Mouse (Mus musculus): ENCODE measurements at regions not wholly inside any gene's neighbourhood (a gene's known extent, or its start where the extent isn't known, plus 50 kb on each side); places are given as distances from the start of the nearest gene placed in this dataset.
A peak's percentile ranks its signal among the peaks of the same experiment; 100 is the strongest.

DNA sequence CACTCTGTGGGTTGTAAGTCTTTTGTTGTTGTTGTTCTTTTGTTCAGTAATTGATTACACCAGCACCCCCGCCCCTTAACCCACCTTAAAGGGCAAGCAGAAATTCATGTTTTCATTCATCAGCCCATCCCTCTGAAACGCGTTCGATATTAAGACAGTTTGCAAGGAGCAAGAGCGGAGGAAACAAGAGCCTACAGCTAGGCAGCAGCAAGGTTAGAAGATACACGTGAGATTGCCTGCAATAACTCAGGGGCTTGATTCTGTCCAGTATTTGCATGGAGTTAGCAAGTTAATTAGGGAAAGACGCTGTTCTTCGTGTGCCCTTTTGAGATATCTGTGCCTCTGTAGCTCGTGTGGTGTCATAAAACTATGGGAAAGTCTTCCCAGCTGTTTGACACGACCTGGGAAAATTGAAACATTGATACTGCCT, 202.0 kb downstream of the Gm11146 start:
- DNase-seq: no peak

DNA sequence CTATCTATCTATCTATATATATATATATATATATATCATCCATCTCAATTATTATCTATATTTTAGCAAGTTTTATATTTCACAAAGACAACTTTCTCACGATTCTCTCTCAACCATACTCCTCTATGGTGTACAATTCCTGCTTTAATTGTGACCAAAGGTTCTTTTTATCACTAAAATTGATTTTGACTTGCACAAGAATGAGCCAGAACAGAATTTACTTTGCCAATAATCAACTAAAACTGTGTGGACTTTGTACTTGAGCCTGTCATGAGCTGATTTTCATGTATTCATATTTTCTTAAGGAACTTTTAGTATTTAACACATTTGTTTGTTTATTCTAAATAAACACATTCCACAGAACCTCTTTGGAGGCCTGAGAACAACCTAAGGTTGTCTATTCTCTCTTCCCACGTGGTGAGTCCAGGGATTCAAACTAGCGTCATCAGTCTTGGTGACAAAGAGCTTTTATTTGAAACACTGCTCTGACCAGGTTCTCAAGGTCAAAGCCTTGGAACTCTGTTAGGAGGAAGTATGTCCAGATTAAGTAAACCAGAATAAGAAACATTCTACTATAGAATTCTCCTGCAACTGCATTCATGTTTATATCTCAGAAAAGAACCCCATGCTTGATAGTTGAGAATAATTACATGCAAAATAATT, 207.7 kb downstream of the Gm11146 start:
- no peak for DNase-seq

- DNase-seq: no peak
Observed at GRCm38 (mm10) chr16:77393470-77393869, 208.4 kb downstream of the Gm11146 start.

DNA sequence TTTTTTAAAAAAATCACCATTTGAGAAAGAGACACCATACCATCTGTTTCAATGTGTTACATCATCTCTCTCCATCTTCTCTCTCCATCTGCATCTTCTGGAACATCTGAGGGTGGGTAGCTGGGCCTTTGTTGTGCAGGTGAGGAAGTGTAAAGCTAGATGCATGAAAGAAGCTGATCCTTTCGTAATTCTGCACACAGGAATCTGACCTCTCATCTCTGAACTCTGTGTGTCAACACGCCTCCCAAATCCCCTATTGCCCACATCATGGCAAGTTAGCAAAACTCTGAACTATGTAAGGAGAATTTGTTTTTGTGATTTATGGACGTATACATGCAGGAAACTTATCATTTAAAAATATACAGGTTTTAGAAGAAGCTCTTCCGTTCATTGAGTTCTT, 209.7 kb downstream of the Gm11146 start:
- no peak for DNase-seq

- DNase-seq: no peak
Observed at GRCm38 (mm10) chr16:77384021-77384729, 217.7 kb downstream of the Gm11146 start.

DNA sequence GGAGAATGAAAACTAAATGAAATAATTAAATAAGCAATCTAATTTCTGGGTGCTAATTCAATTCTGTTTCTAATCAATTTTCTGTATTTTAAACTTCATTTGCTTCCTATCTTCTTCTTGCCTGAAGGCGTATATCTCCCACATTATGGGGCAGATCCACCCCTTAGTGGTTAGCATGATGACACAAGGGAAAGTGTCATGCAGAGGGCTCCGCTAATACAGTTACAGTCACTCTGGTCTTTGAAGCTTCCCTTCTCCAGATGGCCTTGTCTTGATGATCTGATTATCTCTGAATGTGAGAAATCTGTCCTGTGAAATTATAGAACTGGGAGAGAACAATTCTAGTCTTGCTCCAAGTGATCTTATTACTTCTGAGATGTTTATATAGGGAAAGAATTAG, 219.1 kb downstream of the Gm11146 start:
- no peak for DNase-seq

DNA sequence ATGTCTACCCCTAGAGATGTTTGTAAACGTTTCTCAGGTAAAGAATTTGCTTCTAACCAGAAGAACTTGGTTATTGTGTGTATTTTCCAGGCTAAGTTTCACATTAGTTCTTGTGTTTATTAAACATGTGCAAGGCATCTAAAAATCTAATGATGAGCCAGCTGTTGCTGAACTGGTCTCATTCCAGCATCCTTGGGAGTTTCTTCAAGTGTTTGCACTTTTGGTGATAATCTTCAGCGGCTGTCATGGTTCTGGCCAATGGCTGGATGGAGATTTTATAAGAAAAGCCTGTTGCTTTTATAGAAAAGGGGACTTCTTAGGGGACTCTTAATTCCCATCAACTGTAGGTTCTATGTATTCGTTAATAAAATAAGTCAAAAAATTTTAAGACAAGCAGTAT, 229.1 kb downstream of the Gm11146 start:
- DNase-seq: peak; percentile 60 to 66

DNA sequence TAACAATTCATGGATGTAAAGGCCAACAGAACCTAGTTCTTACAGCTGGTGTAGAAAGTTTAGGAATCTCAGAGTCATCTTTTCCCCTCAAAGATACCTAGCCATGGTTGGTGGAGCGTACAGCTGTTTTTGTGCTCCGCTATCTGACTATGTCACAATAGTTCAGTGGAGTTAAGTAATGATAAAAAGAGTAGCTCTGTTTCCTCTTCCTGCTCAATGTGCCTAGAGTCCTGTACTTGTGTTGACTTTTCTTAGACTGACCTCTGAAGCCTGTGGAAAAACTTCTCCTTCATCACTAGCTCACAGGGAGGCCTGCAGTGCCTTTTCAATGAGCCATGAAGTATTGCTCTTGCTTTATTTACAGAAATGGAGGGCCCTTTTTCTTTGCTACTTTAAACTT, 232.1 kb downstream of the Gm11146 start:
- peak in 1 of 2 experiments; percentile 29 for DNase-seq

DNA sequence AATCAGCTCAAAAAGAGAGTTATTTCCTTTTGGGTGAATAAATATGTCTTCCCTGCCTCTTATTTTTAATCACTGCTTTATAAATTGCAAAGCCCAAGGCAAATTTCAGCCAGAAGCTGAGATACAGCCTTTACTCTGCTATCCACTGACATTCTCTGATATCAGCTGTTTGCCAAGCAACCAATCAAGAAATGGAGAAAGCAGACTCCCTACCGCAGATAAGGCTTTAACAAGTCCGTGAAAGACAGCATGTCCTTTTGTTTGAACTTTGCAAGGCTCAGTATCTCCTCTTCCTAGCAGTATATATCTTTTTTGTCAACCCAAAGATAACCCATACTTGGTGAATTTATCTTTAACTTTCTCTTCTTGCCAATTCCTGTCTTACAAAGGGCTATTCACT, 236.6 kb downstream of the Gm11146 start:
- DNase-seq: no peak

GRCm38 (mm10) chr16:77364439-77364838, 237.5 kb downstream of the Gm11146 start:
- no peak for DNase-seq

DNA sequence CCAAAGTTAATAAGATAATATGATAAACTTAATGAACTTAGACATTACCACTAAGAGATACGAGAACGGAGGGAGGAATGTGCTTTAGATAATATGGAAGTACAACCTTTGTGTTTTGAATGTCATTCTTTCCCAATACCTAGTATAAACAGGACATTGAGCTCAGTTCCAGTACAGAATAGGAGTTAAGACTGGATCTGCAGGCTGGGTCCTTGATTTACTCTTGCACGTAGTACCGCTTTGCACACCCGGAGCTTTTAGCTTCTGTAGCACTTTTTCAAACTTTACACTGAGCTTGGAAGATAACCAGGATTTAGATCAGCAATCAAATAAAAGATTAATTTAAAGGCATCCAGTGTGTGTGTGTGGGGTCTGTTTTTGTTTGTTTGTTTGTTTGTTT, 242.7 kb downstream of the Gm11146 start:
- DNase-seq: no peak

- no peak for DNase-seq
Observed at GRCm38 (mm10) chr16:77355260-77355659, 246.6 kb downstream of the Gm11146 start.

DNA sequence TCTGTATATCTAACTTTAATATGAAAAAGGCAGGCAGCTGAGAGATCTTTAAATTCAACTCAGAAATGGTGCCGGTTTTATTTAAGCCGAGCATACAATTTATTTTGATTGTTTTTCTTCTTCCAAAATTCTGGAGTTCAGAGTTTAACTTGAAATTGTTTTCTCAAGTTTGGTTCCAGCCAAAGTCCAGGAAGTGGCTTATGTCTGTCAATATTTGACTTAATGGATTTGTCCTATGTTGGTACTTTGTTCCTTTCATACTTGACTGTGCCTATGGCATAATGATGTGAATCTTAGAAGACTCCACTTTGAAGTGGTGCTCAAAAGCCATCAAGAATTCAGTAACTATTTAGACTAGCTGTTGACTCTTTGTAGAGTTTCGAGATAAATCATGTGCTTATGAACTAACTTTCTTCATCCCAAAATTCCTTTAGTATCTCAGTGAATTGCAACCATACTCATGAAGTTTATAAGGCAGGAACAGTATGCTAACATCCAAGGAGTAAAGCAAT, 247.6 kb downstream of the Gm11146 start:
- no peak for DNase-seq

DNA sequence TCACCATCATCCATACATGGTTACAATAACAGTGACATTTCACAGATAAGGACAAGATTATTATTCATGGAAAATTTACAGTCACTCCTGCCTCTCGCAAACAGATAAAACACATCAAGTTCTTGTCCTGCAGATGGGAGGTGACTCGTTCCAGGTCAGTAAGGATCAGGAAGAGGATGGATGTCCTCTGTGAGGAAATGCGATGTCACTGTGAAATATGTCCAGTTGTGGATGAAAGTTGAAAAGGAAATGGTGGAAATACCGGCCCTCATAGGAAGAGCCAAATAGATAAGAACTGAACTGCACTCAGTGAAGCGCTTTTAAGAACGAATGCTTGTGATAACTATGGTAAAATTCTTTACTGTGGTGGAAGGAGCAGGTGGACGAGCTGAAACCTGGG, 255.8 kb downstream of the Gm11146 start:
- no peak for DNase-seq

DNA sequence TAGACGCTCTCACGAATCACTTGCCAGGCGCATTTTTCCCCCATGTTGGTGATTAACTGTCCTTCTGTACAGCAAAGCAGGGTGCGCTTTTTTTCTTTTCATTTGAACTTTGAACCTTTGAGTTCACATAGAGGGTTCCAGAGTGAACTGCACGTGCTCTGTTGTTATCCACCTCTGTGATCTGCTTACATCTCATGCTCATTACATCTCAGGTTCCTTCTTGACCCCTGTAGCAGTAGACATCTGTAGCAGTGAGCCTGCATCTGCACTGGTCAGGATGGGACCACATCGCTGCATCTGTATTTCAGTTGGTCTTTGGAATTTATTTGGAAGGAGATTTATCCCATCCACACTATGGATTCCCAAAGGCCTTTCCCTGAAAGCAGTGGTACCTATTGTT, 269.6 kb downstream of the Gm11146 start:
- DNase-seq: no peak

GRCm38 (mm10) chr16:77330996-77331395, 270.9 kb downstream of the Gm11146 start:
- DNase-seq: peak; percentile 75 to 79

GRCm38 (mm10) chr16:77329711-77330530, 272.0 kb downstream of the Gm11146 start:
- DNase-seq: peak; percentile 68 to 76

- peak; percentile 73 to 81 for DNase-seq
Observed at GRCm38 (mm10) chr16:77329160-77329691, 272.7 kb downstream of the Gm11146 start.

DNA sequence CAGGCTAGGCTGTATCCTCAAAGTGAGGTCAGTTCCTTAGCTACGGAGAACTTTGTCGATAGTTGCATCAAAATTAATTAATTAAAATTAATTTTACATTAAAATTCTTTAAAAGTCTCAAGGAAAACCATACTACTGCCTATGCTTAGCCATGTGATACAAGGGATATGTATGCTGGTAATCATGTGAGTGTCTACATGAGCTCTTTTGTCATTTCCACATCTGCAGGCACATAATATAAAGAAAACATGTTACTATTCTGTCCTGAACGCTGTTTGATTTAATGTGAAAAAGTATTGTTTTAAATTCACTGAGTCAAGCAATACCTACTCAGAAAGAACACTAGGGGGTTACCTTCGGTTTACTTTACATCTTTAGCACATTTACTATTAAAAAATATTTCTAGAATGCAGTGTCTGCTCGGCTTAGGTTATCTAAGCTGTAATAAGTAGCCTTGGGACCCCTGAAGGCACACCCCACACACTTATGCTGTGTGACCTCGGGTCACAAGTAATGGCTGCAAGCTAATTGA, 273.2 kb downstream of the Gm11146 start:
- no peak for DNase-seq

- no peak for DNase-seq
Observed at GRCm38 (mm10) chr16:77328049-77328448, 273.8 kb downstream of the Gm11146 start.

DNA sequence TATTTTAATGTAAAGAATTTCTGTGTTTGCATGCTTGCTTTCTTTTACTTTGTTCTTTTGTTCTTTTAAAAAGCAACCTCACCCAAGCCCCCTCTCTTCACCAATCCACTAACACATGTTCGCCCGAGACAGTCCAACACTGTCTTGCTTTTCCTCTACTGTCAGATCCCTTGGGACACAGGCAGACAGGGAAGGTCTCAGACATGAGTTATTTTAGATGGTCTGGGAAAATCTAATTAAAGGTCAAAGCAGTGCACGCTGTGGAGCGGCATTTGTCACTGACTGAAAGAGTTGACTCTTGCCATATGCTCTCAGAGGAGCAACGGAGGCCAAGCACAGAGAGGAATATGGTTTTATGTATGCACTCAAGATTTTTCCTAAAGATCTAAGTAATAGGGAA, 279.6 kb downstream of the Gm11146 start:
- peak in 1 of 2 experiments; percentile 24 for DNase-seq

GRCm38 (mm10) chr16:77318150-77318549, 283.7 kb downstream of the Gm11146 start:
- no peak for DNase-seq

Measured in heart, adult 18-20 months (tissue).